Mouse (Mus musculus): ENCODE data around the gene Ctbp1. TPM values are rescaled to one million over a fixed set of nuclear protein-coding genes. Genes with fewer than 3 reads are reported as not detected.

Ctbp1 gene
- polyA plus RNA-seq, 1 experiment from 2014 or later, result 139 TPM

DNA sequence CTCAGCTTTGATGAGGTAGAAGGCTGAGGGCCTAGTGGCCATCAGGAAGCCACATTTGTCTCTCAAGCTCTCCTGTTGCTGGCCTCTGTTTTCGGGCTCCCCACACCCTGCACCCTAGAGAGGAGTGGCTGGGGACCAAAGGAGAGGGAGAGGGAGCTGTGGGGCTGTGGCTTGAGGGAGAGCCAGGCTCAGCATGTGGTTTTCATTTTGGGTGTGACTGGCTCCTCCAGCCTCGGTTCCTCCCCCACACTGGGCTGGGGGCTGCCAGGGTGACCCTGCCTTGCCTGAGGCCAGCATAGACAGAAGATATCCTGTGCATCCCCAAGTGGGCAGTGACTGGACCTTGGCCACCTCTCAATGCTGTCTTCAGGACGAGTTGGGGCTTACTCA, 36.5 kb downstream of the Ctbp1 start:
- no peak for TF ChIP-seq CTCF (IDR thresholded peaks at IDR 0.05; ENCODE audit: low read depth)
- no peaks in the 10 kb centered on the region for H3K27me3 ChIP-seq (replicated peaks; ENCODE audit: control insufficient read depth, insufficient read depth, low read length)
- 62% methylated on average over 3 of the region's 3 CpGs for WGBS
- ATAC-seq, result no peak
- no peak overlapping the region for H3K9ac ChIP-seq (ENCODE audit: low read depth, low read length)
- H3K4me2 ChIP-seq (replicated peaks; ENCODE audit: low read depth), result no peak overlapping the region
- no peaks in the 10 kb centered on the region for H3K4me1 ChIP-seq (replicated peaks; ENCODE audit: control insufficient read depth, insufficient read depth, low read length)
- no peak overlapping the region for H3K27ac ChIP-seq (ENCODE audit: low read depth, low read length)
- H3K4me3 ChIP-seq (ENCODE audit: low read depth, low read length), result no peak overlapping the region
- H3K9me3 ChIP-seq (ENCODE audit: control insufficient read depth), result no peaks in the 10 kb centered on the region
- 0 out of 2 replicates have a peak, but pooled peaks cover 6% of the 10 kb centered on the region for H3K36me3 ChIP-seq (ENCODE audit: control insufficient read depth, insufficient read depth)

GRCm38 (mm10) chr5:33237600-33238255, 37.1 kb downstream of the Ctbp1 start:
- H3K4me1 ChIP-seq (replicated peaks; ENCODE audit: control insufficient read depth, insufficient read depth, low read length), result no peaks in the 10 kb centered on the region
- no peaks in the 10 kb centered on the region for H3K9me3 ChIP-seq (ENCODE audit: control insufficient read depth)
- no peak overlapping the region for H3K4me3 ChIP-seq (ENCODE audit: low read depth, low read length)
- 0 out of 2 replicates have a peak, but pooled peaks cover 6% of the 10 kb centered on the region for H3K36me3 ChIP-seq (ENCODE audit: control insufficient read depth, insufficient read depth)
- no peak for ATAC-seq
- no peak overlapping the region for H3K4me2 ChIP-seq (replicated peaks; ENCODE audit: low read depth)
- no peak overlapping the region for H3K9ac ChIP-seq (ENCODE audit: low read depth, low read length)
- 90% methylated on average over 11 of the region's 11 CpGs for WGBS
- H3K27ac ChIP-seq (ENCODE audit: low read depth, low read length), result no peak overlapping the region
- H3K27me3 ChIP-seq (replicated peaks; ENCODE audit: control insufficient read depth, insufficient read depth, low read length), result no peaks in the 10 kb centered on the region
- TF ChIP-seq CTCF (IDR thresholded peaks at IDR 0.05; ENCODE audit: low read depth), result no peak

GRCm38 (mm10) chr5:33234391-33235031, 40.3 kb downstream of the Ctbp1 start:
- no peak overlapping the region for H3K9ac ChIP-seq (ENCODE audit: low read depth, low read length)
- ATAC-seq, result peak; percentile 21; the same call in 1 of the 2 replicates
- no peak overlapping the region for H3K4me2 ChIP-seq (replicated peaks; ENCODE audit: low read depth)
- H3K27me3 ChIP-seq (replicated peaks; ENCODE audit: control insufficient read depth, insufficient read depth, low read length), result no peaks in the 10 kb centered on the region
- H3K27ac ChIP-seq (ENCODE audit: low read depth, low read length), result peak overlapping the region; percentile 41; the same call in 1 of the 2 replicates
- no peaks in the 10 kb centered on the region for H3K36me3 ChIP-seq (ENCODE audit: control insufficient read depth, insufficient read depth)
- no peaks in the 10 kb centered on the region for H3K4me1 ChIP-seq (replicated peaks; ENCODE audit: control insufficient read depth, insufficient read depth, low read length)
- TF ChIP-seq CTCF (IDR thresholded peaks at IDR 0.05; ENCODE audit: low read depth), result no peak
- 19% methylated on average over 13 of the region's 13 CpGs for WGBS
- no peaks in the 10 kb centered on the region for H3K9me3 ChIP-seq (ENCODE audit: control insufficient read depth)
- no peak overlapping the region for H3K4me3 ChIP-seq (ENCODE audit: low read depth, low read length)

DNA sequence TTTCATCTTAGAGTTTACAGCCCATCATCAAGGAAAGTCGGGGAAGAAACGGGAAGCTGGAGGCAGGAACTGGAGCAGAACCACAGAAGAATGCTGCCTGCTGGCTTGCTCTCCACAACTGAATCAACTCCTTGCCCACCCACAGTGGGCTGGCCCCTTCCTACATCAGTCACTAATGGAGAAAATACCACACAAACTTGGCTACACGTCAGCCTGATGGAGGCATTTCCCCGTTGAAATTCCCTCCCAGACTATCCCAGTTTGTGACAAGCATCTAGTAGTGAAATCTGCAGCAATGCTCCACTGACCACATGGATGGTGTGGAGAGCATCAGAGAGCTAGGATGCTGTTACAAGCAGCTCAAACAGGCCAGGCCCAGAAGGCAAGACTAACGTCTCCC, 42.0 kb downstream of the Ctbp1 start:
- WGBS, result 80% methylated on average over 5 of the region's 5 CpGs
- no peak for ATAC-seq

GRCm38 (mm10) chr5:33230285-33230684, 44.5 kb downstream of the Ctbp1 start:
- Histone ChIP-seq H3K36me3 (ENCODE audit: control insufficient read depth, insufficient read depth) (no peaks in the 10 kb centered on the region), H3K9me3 (ENCODE audit: control insufficient read depth) (no peaks in the 10 kb centered on the region), H3K9ac (ENCODE audit: low read depth, low read length) (no peak overlapping the region), H3K4me3 (ENCODE audit: low read depth, low read length) (no peak overlapping the region), H3K4me2 (replicated peaks; ENCODE audit: low read depth) (no peak overlapping the region), H3K4me1 (replicated peaks; ENCODE audit: control insufficient read depth, insufficient read depth, low read length) (no peaks in the 10 kb centered on the region), H3K27me3 (replicated peaks; ENCODE audit: control insufficient read depth, insufficient read depth, low read length) (no peaks in the 10 kb centered on the region), H3K27ac (ENCODE audit: low read depth, low read length) (no peak overlapping the region)
- ATAC-seq, result no peak
- no peak for TF ChIP-seq CTCF (IDR thresholded peaks at IDR 0.05; ENCODE audit: low read depth)
- 56% methylated on average over 5 of the region's 5 CpGs for WGBS

More for the DNA sequence above, 42.0 kb downstream of the Ctbp1 start:
- H3K4me3 ChIP-seq (ENCODE audit: low read depth, low read length), result no peak overlapping the region
- no peak for TF ChIP-seq CTCF (IDR thresholded peaks at IDR 0.05; ENCODE audit: low read depth)
- no peak overlapping the region for H3K4me2 ChIP-seq (replicated peaks; ENCODE audit: low read depth)
- H3K4me1 ChIP-seq (replicated peaks; ENCODE audit: control insufficient read depth, insufficient read depth, low read length), result no peaks in the 10 kb centered on the region
- H3K36me3 ChIP-seq (ENCODE audit: control insufficient read depth, insufficient read depth), result no peaks in the 10 kb centered on the region
- H3K27ac ChIP-seq (ENCODE audit: low read depth, low read length), result no peak overlapping the region
- no peaks in the 10 kb centered on the region for H3K27me3 ChIP-seq (replicated peaks; ENCODE audit: control insufficient read depth, insufficient read depth, low read length)
- no peak overlapping the region for H3K9ac ChIP-seq (ENCODE audit: low read depth, low read length)
- no peaks in the 10 kb centered on the region for H3K9me3 ChIP-seq (ENCODE audit: control insufficient read depth)

DNA sequence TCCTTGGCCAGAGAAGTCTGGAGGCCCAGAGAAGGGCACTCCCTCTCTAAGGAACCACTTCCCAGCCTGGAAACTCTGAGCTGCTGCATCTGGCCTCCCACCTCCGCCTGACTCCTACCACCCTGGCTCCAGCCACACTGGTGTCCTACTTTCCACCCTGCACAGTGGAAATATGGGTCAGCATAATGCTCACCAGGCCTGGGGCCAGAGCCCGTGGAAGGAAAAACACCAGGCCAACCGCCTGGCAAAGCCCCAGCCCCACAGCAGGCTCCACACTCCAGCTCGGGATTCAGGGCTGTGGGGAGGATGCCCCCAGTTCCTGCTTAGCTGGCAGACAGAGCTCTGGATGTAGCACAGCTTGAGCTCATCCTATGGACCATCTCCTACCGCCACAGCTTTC, 46.4 kb downstream of the Ctbp1 start:
- Histone ChIP-seq H3K9me3 (ENCODE audit: control insufficient read depth) (no peaks in the 10 kb centered on the region), H3K4me2 (replicated peaks; ENCODE audit: low read depth) (no peak overlapping the region), H3K27ac (ENCODE audit: low read depth, low read length) (peak overlapping the region; percentile 46), H3K9ac (ENCODE audit: low read depth, low read length) (no peak overlapping the region), H3K4me3 (ENCODE audit: low read depth, low read length) (no peak overlapping the region), H3K4me1 (replicated peaks; ENCODE audit: control insufficient read depth, insufficient read depth, low read length) (no peaks in the 10 kb centered on the region), H3K27me3 (replicated peaks; ENCODE audit: control insufficient read depth, insufficient read depth, low read length) (no peaks in the 10 kb centered on the region), H3K36me3 (ENCODE audit: control insufficient read depth, insufficient read depth) (no peaks in the 10 kb centered on the region)
- no peak for TF ChIP-seq CTCF (IDR thresholded peaks at IDR 0.05; ENCODE audit: low read depth)
- no peak; the same call in 1 of the 2 replicates for ATAC-seq
- WGBS, result 57% methylated on average over 5 of the region's 5 CpGs
